Mouse (Mus musculus) ovary, postnatal 36 days (tissue): ENCODE data around the gene Nrm.
"Not testable (repeated sequence)": the region's sequence is repeated elsewhere in the genome, so short reads cannot be mapped to it uniquely, and the experiment has no call there.

Source experiments
- DNase-seq: peaks from one replicate; pipeline ENCODE4 v3.0.0; 2022; ENCODE audit warnings: low spot score, mixed read lengths

Gene Nrm

GRCm38 (mm10) chr17:35834696-35835422 is 26.3 kb upstream of the Nrm start:
- DNase-seq, result no peak

DNA sequence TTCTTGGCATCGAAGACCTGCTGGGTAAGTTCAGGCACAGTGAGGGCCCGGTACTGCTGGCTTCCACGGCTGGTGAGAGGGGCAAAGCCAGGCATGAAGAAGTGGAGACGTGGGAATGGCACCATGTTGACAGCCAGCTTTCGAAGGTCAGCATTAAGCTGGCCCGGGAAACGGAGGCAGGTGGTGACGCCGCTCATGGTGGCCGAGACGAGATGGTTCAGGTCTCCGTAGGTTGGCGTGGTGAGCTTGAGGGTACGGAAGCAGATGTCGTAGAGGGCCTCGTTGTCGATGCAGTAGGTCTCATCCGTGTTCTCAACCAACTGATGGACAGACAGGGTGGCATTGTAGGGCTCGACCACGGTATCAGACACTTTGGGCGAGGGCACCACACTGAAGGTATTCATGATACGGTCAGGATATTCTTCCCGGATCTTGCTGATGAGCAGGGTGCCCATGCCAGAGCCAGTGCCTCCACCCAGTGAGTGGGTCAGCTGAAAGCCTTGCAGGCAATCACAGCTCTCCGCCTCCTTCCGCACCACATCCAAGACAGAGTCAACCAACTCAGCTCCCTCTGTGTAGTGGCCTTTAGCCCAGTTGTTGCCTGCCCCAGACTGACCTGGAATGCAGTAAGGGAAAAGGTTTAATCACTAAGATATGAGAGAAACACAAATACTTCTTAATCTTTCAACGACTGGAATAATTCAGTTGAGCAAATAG is 25.5 kb upstream of the Nrm start:
- no peak for DNase-seq

DNA sequence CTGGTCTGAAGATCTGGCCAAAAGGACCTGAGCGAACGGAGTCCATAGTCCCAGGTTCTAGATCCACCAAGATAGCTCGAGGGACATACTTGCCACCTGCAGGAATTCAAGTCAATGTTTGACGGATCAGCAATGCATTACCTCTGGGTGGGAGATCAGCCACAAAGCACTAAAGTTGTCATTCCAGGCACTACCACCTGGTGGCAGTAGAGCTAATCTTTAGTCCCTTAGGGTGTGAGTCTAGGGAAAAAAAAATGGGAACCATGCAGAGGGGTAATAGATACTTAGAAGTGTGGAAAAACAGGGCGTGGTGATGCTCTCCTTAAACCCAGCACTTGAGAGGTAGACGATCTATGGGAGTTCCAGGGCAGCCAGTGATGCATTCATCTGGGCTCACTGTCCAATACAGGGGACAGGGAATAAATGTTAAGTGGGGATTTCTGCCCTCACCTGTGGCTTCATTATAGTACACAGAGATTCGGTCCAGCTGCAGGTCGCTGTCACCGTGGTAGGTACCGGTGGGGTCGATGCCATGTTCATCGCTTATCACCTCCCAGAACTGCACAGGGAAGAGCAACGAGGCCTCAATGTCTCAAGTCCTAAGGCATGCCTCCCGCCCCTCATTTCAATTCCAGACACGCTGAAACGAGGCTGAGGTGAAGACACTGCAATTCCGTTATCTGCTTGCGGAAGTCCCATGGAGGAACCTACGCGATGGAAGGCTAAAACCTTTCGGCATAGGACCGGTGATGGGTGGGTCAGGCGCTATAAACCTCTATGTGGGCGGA is 24.7 kb upstream of the Nrm start:
- DNase-seq, result peak; percentile 65

DNA sequence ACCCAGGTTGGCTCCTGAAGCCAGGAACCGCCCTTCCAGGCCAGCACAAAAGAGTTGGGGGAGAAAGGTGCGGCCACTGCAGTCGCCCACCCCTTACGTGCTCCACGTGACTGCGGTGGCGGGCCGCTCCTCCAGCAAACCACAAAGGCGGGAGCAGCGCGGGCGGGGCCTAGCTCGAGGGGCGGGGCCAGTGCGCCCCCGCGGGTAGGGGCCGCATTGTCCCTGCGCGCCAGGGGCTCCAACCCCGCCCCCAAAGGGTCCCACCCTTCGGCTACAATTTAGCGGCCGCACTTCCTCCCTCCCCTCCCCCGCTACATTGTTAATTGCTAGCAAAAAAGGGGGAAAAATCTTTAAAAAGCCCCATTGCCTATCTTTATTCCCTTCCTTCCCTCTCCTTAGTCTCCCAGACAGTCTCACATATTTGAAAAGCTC is 24.1 kb upstream of the Nrm start:
- DNase-seq, result peak; percentile 91

DNA sequence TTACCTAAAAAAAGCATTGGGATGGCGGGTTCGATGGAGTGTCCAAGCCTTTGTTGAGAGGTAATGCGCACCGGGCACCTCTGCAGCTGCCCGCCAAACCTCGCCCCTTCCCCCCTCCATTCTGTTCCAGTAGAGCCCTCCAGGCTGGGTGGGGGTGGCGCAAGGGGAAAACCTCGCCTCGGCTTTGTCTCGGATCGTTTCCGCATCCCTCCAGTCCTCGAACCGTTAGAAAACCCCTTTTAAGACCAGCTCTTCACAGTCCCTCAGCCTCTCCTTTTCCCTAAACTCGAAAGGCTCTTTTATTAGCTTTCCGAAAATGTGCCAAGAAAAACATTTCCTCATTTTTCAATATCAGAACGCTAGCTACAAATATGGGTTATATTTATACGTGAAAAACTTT is 23.6 kb upstream of the Nrm start:
- peak; percentile 53 for DNase-seq

DNA sequence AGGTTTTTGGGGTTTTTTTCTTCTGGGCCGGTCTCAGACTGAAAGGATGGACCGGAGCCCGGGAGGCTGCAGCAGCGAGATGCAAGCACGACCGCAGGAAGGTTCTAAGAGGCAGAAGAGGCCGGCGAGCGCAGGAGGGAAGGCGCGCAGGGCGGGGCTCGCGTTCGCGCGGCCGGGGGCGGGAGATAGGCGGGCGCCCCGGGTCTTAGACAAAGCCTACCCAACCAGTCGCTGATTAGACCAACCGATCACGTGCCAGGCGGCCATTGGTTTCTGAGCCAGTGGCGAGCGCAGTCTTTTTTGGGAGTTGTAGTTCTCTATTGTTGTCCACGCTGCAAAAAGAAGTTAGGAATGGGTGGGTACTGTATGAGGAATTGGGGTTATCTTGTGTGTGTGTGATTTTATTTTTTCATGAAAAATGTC is 23.0 kb upstream of the Nrm start, which contains the start of gene Tubb5:
Tubb5 (minus strand) TSS at position 185 of the 423 bp plus-strand sequence.
- peak; percentile 97 for DNase-seq

GRCm38 (mm10) chr17:35838570-35838969 is 22.5 kb upstream of the Nrm start:
- DNase-seq, result no peak

GRCm38 (mm10) chr17:35839002-35839401 is 22.1 kb upstream of the Nrm start:
- not testable (repeated sequence) for DNase-seq

DNA sequence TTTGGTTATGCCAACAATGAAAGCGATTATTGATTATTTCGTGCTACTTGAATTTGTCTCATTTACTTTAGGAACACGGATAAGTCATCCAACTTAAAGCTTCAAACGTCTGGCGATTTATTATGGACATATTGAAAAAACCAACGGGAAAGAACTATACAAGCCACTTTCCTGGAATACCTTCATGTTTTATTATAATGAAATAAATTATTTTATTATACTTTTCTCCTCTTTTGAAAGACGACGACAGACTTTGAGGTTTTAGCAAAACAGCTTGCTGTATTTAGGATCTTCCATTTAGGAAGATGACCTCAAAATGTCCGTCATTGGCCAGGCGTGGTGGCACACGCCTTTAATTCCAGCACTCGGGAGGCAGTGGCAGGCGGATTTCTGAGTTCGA is 20.6 kb upstream of the Nrm start:
- DNase-seq, result no peak

GRCm38 (mm10) chr17:35841076-35841950 is 19.8 kb upstream of the Nrm start, which contains the start of gene Mdc1:
Gene Mdc1, plus strand, starts transcription at chr17:35841515.
- DNase-seq, result peak; percentile 98

- no peak for DNase-seq
These were observed 19.1 kb upstream of the Nrm start for GRCm38 (mm10) chr17:35842006-35842405.

- no peak for DNase-seq
These were observed 17.6 kb upstream of the Nrm start for GRCm38 (mm10) chr17:35843514-35843913.

DNA sequence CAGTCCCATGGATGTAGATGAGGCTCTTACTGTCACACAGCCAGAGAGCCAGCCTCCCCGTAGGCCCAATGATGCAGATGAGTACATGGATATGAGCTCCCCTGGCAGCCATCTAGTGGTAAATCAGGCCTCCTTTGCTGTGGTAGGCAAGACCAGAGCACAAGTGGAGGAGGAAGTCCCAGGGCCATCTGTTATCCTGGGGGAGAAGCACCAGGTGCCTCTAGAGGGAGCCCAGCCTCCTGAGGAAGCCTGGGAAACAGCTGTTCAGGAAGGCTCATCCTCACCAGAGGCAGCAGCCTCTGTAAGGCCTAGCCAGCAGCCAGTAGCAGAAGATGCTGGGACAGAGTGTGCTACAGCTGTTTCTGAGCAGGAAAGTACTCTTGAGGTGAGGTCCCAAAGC is 13.0 kb upstream of the Nrm start:
- DNase-seq, result no peak

DNA sequence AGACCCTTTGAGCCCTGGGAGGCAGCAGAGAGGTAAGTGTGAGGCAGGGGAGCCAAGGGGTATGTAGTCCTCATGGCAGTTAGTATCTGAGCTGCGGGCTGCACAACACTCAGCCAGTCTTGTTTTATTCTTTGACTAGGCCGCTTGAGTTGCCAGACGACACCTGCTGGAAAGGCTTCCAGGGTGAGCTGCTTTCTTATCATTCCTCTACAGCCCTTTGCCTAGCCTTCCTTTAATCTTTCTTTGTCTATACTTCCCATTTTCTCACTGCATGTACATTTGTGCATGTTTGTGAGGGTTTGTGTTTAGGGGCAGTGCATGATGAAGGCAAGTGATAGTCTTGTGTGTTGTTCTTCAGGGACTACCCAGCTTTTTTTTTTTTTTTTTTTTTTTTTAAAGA is 10.1 kb upstream of the Nrm start:
- no peak for DNase-seq

GRCm38 (mm10) chr17:35859371-35859770 is 1.7 kb upstream of the Nrm start:
- DNase-seq, result no peak

DNA sequence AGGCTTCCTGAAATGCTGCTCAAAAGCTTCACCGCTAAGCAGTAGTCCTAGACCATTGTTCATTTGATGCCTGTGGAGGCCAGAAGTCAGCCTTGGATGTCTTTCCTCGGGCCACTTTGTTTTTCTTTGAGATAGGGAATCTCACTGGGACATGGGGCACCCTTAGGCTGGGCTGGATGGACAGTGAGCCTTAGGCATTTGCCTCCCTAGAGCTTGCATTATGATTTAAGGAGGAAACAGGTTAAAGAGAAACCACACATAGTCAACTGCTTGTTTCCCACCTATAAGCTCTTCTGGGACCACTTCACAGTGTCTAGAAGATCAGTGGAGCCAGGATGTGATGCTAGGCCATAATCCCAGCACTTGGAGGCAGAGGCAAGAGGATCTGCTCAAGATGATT is 1.3 kb upstream of the Nrm start:
- no peak for DNase-seq

- DNase-seq, result no peak
These were observed 304 bp upstream of the Nrm start for GRCm38 (mm10) chr17:35860831-35861197.

DNA sequence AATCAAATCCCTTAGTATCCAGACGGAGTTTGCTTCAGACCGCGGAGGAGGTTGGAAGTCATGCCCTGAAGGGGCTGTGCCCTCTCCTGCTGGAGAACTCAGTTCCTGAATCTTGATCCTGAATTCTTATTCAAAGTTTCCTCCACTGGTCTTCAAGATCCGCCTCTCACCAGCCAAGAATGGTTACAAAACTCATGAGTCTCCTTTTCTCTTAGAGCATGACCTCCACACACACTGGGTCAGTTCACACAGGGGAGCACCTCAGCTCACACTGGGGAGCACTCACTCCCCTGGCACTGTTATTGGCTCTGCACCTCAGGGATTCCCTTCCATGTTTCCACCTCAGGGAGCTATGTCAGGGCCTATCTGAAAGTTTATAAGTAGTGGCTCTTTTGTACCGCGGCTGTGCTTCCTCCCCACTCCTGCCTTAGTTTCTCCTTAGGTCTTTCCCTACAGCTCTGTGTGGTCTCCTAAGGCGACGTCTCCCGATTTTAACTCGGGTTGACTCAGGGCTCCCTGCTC is 3.8 kb downstream of the Nrm start:
- DNase-seq, result no peak

- DNase-seq, result peak; percentile 76
These were observed 4.6 kb downstream of the Nrm start, which contains the start of gene Ppp1r18 for GRCm38 (mm10) chr17:35865481-35866280. Gene Ppp1r18, plus strand, starts transcription at chr17:35865593.

DNA sequence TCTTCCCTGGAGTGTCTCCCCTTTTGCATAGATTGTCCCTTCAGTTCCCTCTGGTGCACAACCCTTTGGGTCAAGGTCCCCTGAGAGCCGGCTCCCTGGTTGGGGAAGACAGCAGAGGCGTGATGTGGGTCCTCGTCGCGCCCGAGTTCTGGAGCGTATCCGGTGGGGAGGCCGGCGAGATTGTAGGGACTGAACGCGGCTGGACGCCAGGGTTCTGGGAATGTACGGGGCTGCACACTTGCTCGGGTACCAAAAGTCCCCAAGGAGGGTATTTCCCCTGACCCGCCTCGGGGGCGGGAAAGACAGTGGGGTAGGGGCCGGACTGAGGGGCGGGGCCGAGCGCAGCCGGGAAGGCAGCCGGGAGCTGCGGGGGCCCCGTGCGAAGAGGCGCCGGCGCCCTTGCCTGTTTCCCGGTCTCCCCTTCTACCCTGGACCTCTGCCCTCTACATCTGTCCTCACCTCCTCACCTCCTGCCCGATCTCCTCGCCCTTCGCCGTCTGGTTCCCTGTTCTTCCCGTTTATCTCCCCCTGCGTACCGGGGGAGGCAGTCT is 5.2 kb downstream of the Nrm start:
- DNase-seq, result peak; percentile 73
